Mouse (Mus musculus) kidney, adult 2 months (tissue): ENCODE data around the gene Mitf.

Experiments used
- CTCF ChIP-seq: fragments of 200-500 bp; conservative IDR thresholded peaks from 2 replicates; pipeline ENCODE4 v1.5.1; 2011; ENCODE audit warnings: low read depth, mild to moderate bottlenecking, control low read depth, low read length, moderate library complexity, mixed read lengths; ENCODE audit not compliant: insufficient read depth, insufficient read length
- POLR2A ChIP-seq: fragments of 200-500 bp; IDR thresholded peaks from one replicate; pipeline ENCODE4 v1.6.1; 2011; ENCODE audit warnings: low read depth, low read length, control low read depth

DNA sequence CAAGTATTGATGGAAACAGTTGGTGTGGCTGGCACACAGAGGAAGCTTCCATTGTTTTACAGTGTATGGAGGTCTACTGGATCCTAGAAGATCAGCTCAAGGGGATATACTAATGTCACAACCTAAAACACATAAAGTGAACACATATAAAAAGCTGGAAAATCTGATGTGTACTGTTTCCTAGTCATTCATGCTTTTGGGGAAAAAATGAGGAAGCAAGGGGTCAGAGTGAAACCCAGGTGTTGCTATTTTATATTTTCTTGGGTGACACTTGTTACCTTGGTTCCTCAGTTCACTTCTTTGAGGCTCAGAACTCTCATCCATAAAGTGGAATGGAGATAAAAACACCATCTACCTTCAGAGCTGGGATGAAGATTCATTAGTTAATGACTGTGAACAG is 32.7 kb downstream of the Mitf start:
- TF ChIP-seq POLR2A (no peak), CTCF (no peak)
